Mouse (Mus musculus) embryonic facial prominence, embryonic 10.5 days (tissue): Measurements from ENCODE around the gene Fam110a. TPM values are rescaled to one million over a fixed set of nuclear protein-coding genes. Genes with fewer than 3 reads are reported as not detected.

Experiments used
- DNase-seq: peaks from one replicate; pipeline ENCODE4 v3.0.0-alpha.2; 2017; ENCODE audit warnings: low spot score
- H3K27ac ChIP-seq: fragments of 300-500 bp; sonication (generic); replicated peaks from 2 replicates; pipeline ENCODE4 v1.5.1; 2016; ENCODE audit warnings: mild to moderate bottlenecking
- H3K27me3 ChIP-seq: fragments of 300-500 bp; sonication (generic); replicated peaks from 2 replicates; pipeline ENCODE4 v1.6.1; 2016; ENCODE audit warnings: low read depth, mild to moderate bottlenecking; ENCODE audit not compliant: poor library complexity, severe bottlenecking
- H3K36me3 ChIP-seq: fragments of 300-500 bp; sonication (generic); replicated peaks from 2 replicates; pipeline ENCODE4 v1.6.1; 2016; ENCODE audit warnings: mild to moderate bottlenecking, moderate library complexity
- H3K4me1 ChIP-seq: fragments of 300-500 bp; sonication (generic); 2 replicates; pipeline ENCODE4 v1.6.1; 2016
- H3K4me3 ChIP-seq: fragments of 300-500 bp; sonication (generic); 2 replicates; pipeline ENCODE4 v1.5.1; 2016; ENCODE audit warnings: mild to moderate bottlenecking, moderate library complexity
- H3K9me3 ChIP-seq: fragments of 300-500 bp; sonication (generic); 2 replicates; pipeline ENCODE4 v1.6.1; 2016; ENCODE audit warnings: mild to moderate bottlenecking
- WGBS: fragments of 180-500 bp; shearing (Covaris S2); methylation state at CpG from one replicate; pipeline ENCODE4 v1.1.7; 2016; 5-methylcytosine and 5-hydroxymethylcytosine counted together
- microRNA counts: library from miRNA; unstranded; fragments of <30 nt; microRNA quantifications from one replicate; lab custom pipeline; 2017
- microRNA-seq: library from miRNA; unstranded; fragments of <30 nt; microRNA quantifications from one replicate; pipeline ENCODE4, GENCODE M21; 2017
- polyA plus RNA-seq: library from polyadenylated mRNA; unstranded; fragments of >200 nt; fragmentation: Nextera tagmentation; extraction: Ambion mirVana; gene quantifications from 2 replicates; pipeline ENCODE4 v1.2.1, GENCODE M21; 2016

Gene Fam110a
- polyA plus RNA-seq, 1 experiment from 2014 or later = 48.4 TPM

- 86% methylated on average over 5 of the region's 5 CpGs for WGBS
- no peak for DNase-seq
- H3K27ac ChIP-seq = no peak overlapping the region
- no peak overlapping the region for H3K4me3 ChIP-seq
- H3K9me3 ChIP-seq = no peaks in the 10 kb centered on the region
- no peaks in the 10 kb centered on the region for H3K36me3 ChIP-seq
- peaks cover 10% of the 10 kb centered on the region for H3K4me1 ChIP-seq
- H3K27me3 ChIP-seq = peaks cover 12% of the 10 kb centered on the region
Observed at GRCm38 (mm10) chr2:151939651-151940420, 40.2 kb downstream of the Fam110a start.

GRCm38 (mm10) chr2:151938780-151939200, 41.2 kb downstream of the Fam110a start:
- H3K36me3 ChIP-seq = no peaks in the 10 kb centered on the region
- H3K4me3 ChIP-seq = no peak overlapping the region
- DNase-seq = no peak
- peaks cover 12% of the 10 kb centered on the region for H3K27me3 ChIP-seq
- no peak overlapping the region for H3K27ac ChIP-seq
- H3K9me3 ChIP-seq = no peaks in the 10 kb centered on the region
- H3K4me1 ChIP-seq = peaks cover 10% of the 10 kb centered on the region
- 75% methylated on average over 11 of the region's 11 CpGs for WGBS

GRCm38 (mm10) chr2:151937893-151938292, 42.1 kb downstream of the Fam110a start:
- peak; percentile 42 for DNase-seq
- H3K4me1 ChIP-seq = peaks cover 10% of the 10 kb centered on the region
- 71% methylated on average over 3 of the region's 3 CpGs for WGBS
- no peaks in the 10 kb centered on the region for H3K36me3 ChIP-seq
- no peak overlapping the region for H3K4me3 ChIP-seq
- peaks cover 12% of the 10 kb centered on the region for H3K27me3 ChIP-seq
- no peak overlapping the region for H3K27ac ChIP-seq
- H3K9me3 ChIP-seq = no peaks in the 10 kb centered on the region

- Histone ChIP-seq H3K36me3 (no peaks in the 10 kb centered on the region), H3K4me3 (no peak overlapping the region), H3K27ac (no peak overlapping the region), H3K27me3 (peaks cover 14% of the 10 kb centered on the region; the same call in 1 of the 2 replicates), H3K4me1 (peaks cover 9% of the 10 kb centered on the region), H3K9me3 (no peaks in the 10 kb centered on the region)
- DNase-seq = peak; percentile 87
- 35% methylated on average over 7 of the region's 7 CpGs for WGBS
Observed at GRCm38 (mm10) chr2:151930389-151931074, 49.5 kb downstream of the Fam110a start.

- no peak for DNase-seq
- H3K27ac ChIP-seq = no peak overlapping the region
- H3K4me1 ChIP-seq = peaks cover 18% of the 10 kb centered on the region
- no peaks in the 10 kb centered on the region for H3K9me3 ChIP-seq
- peaks cover 13% of the 10 kb centered on the region; the same call in 1 of the 2 replicates for H3K27me3 ChIP-seq
- WGBS = 90% methylated on average over 11 of the region's 11 CpGs
- no peaks in the 10 kb centered on the region for H3K36me3 ChIP-seq
- no peak overlapping the region for H3K4me3 ChIP-seq
Observed at GRCm38 (mm10) chr2:151927103-151927502, 52.9 kb downstream of the Fam110a start.

- Histone ChIP-seq H3K27ac (no peak overlapping the region), H3K27me3 (peaks cover 8% of the 10 kb centered on the region; the same call in 1 of the 2 replicates), H3K36me3 (no peaks in the 10 kb centered on the region), H3K4me1 (peaks cover 31% of the 10 kb centered on the region), H3K4me3 (no peak overlapping the region), H3K9me3 (no peaks in the 10 kb centered on the region)
- no peak for DNase-seq
- WGBS = 64% methylated on average over 4 of the region's 4 CpGs
Observed at GRCm38 (mm10) chr2:151925715-151926114, 54.3 kb downstream of the Fam110a start.

- Histone ChIP-seq H3K4me1 (peaks cover 42% of the 10 kb centered on the region), H3K4me3 (no peak overlapping the region), H3K27ac (no peak overlapping the region; the same call in 1 of the 2 replicates), H3K36me3 (no peaks in the 10 kb centered on the region), H3K27me3 (peaks cover 8% of the 10 kb centered on the region; the same call in 1 of the 2 replicates), H3K9me3 (no peaks in the 10 kb centered on the region)
- 80% methylated on average over 7 of the region's 7 CpGs for WGBS
- no peak for DNase-seq
Observed at GRCm38 (mm10) chr2:151924276-151924675, 55.7 kb downstream of the Fam110a start.

GRCm38 (mm10) chr2:151921596-151921995, 58.4 kb downstream of the Fam110a start:
- Histone ChIP-seq H3K4me1 (peaks cover 50% of the 10 kb centered on the region), H3K27ac (peak overlapping the region; percentile 72), H3K36me3 (no peaks in the 10 kb centered on the region), H3K9me3 (no peaks in the 10 kb centered on the region), H3K4me3 (no peak overlapping the region), H3K27me3 (peaks cover 3% of the 10 kb centered on the region; the same call in 1 of the 2 replicates)
- WGBS = 28% methylated on average over 4 of the region's 4 CpGs
- DNase-seq = peak; percentile 78

GRCm38 (mm10) chr2:151921068-151921467, 59.0 kb downstream of the Fam110a start:
- peak; percentile 34 for DNase-seq
- H3K27ac ChIP-seq = peak overlapping the region; percentile 72
- 54% methylated on average over 8 of the region's 8 CpGs for WGBS
- H3K4me3 ChIP-seq = no peak overlapping the region
- no peaks in the 10 kb centered on the region for H3K36me3 ChIP-seq
- H3K27me3 ChIP-seq = peaks cover 3% of the 10 kb centered on the region; the same call in 1 of the 2 replicates
- H3K9me3 ChIP-seq = no peaks in the 10 kb centered on the region
- H3K4me1 ChIP-seq = peaks cover 56% of the 10 kb centered on the region

MicroRNA genes within 50 kb of the gene (microRNA counts, 519-probe panel; counts per million panel counts)
- 188 counts per million, percentile 57 among the panel's probes with 10 or more counts for microRNA mmu-miR-1953 (lab: Ali Mortazavi, UCI)

Small RNA genes lying within 50 kb of the gene (microRNA-seq; reads per million reads assigned to microRNA genes)
- gene Mir1953 = 2.4 reads per million

Other genes with a start within 250 kb of the Fam110a start
- gene Psmf1, start 236.0 kb downstream of the Fam110a start, polyA plus RNA-seq = 53.7 and 58.9 TPM in 2 replicates
- gene Rspo4, start 137.3 kb downstream of the Fam110a start, polyA plus RNA-seq = 0.67 and 0.85 TPM in 2 replicates
- gene Angpt4, start 69.0 kb downstream of the Fam110a start, polyA plus RNA-seq = 0.27 and 0.73 TPM in 2 replicates
- gene Slc52a3, start 16.3 kb upstream of the Fam110a start, polyA plus RNA-seq = 0.63 and 0.80 TPM in 2 replicates
- gene Scrt2, start 101.3 kb upstream of the Fam110a start, polyA plus RNA-seq = 0.93 and 1.5 TPM in 2 replicates
- 10.7 and 12.4 TPM in 2 replicates for gene Srxn1, start 125.3 kb upstream of the Fam110a start, polyA plus RNA-seq
- 9.2 and 10.3 TPM in 2 replicates for gene Tcf15, start 163.3 kb upstream of the Fam110a start, polyA plus RNA-seq
- gene Csnk2a1, start 246.6 kb upstream of the Fam110a start, polyA plus RNA-seq = 77.8 and 82.6 TPM in 2 replicates